Mouse (Mus musculus) midbrain, postnatal 0 days (tissue): Measurements from ENCODE around the gene B430306N03Rik. TPM values are rescaled to one million over a fixed set of nuclear protein-coding genes. Genes with fewer than 3 reads are reported as not detected.
A peak's percentile ranks its signal among the peaks of the same experiment; 100 is the strongest.

Source experiments
- ATAC-seq: fragments of 200-750 bp; cut with Nextera tagmentation; 2 replicates; pipeline ENCODE4 v1.8.0; 2017; ENCODE audit warnings: moderate number of reproducible peaks, mild to moderate bottlenecking, moderate TSS enrichment, moderate library complexity; ENCODE audit not compliant: low FRiP score
- DNase-seq: peaks from one replicate; pipeline ENCODE4 v3.0.0-alpha.2; 2015; ENCODE audit warnings: low spot score
- H3K27ac ChIP-seq: fragments of 300-500 bp; sonication (generic); 2 replicates; pipeline ENCODE4 v1.5.1; 2014; ENCODE audit warnings: low read depth, mild to moderate bottlenecking, low read length, mixed read lengths
- H3K27me3 ChIP-seq: fragments of 300-500 bp; sonication (generic); 2 replicates; pipeline ENCODE4 v1.6.1; 2014; ENCODE audit warnings: low read length, control low read depth, mixed read lengths; ENCODE audit not compliant: insufficient read depth
- H3K36me3 ChIP-seq: fragments of 300-500 bp; sonication (generic); 2 replicates; pipeline ENCODE4 v1.6.1; 2014; ENCODE audit warnings: low read length, control low read depth, mixed read lengths; ENCODE audit not compliant: insufficient read depth
- H3K4me1 ChIP-seq: fragments of 300-500 bp; sonication (generic); 2 replicates; pipeline ENCODE4 v1.6.1; 2014; ENCODE audit warnings: mild to moderate bottlenecking, control low read depth, antibody characterized with exemption, low read length, mixed read lengths; ENCODE audit not compliant: insufficient read depth
- H3K4me2 ChIP-seq: fragments of 300-500 bp; sonication (generic); 2 replicates; pipeline ENCODE4 v1.6.1; 2014; ENCODE audit warnings: low read depth, mild to moderate bottlenecking, low read length, mixed read lengths; ENCODE audit not compliant: poor library complexity, severe bottlenecking
- H3K4me3 ChIP-seq: fragments of 300-500 bp; sonication (generic); 2 replicates; pipeline ENCODE4 v1.5.1; 2014; ENCODE audit warnings: low read depth, mild to moderate bottlenecking, low read length, moderate library complexity
- H3K9ac ChIP-seq: fragments of 300-500 bp; sonication (generic); replicated peaks from 2 replicates; pipeline ENCODE4 v1.6.1; 2014; ENCODE audit warnings: mild to moderate bottlenecking, low read length, moderate library complexity, mixed read lengths; ENCODE audit not compliant: poor library complexity, severe bottlenecking
- H3K9me3 ChIP-seq: fragments of 300-500 bp; sonication (generic); 2 replicates; pipeline ENCODE4 v1.6.1; 2016; ENCODE audit warnings: low read length, control low read depth
- CTCF ChIP-seq: IDR thresholded peaks from 2 replicates; pipeline ENCODE4 v1.5.1; 2016; ENCODE audit warnings: antibody characterized with exemption, mild to moderate bottlenecking
- WGBS: fragments of 180-500 bp; shearing (Covaris S2); extraction: QIAGEN DNeasy Blood & Tissue Kit; methylation state at CpG from one replicate; pipeline ENCODE4 v1.1.7; 2014; 5-methylcytosine and 5-hydroxymethylcytosine counted together
- polyA plus RNA-seq: library from polyadenylated mRNA; unstranded; fragments of >200 nt; fragmentation: Nextera tagmentation; extraction: Ambion mirVana; gene quantifications from 2 replicates; pipeline ENCODE4 v1.2.1, GENCODE M21; 2015
- total RNA-seq: library from RNA; depleted of rRNA; stranded (reverse); fragments of >200 nt; gene quantifications from 2 replicates; pipeline ENCODE4 v1.2.3, GENCODE M21; 2014

B430306N03Rik gene
- total and polyA plus RNA-seq, 2 experiments from 2014 or later = 0.10 to 0.16 TPM

DNA sequence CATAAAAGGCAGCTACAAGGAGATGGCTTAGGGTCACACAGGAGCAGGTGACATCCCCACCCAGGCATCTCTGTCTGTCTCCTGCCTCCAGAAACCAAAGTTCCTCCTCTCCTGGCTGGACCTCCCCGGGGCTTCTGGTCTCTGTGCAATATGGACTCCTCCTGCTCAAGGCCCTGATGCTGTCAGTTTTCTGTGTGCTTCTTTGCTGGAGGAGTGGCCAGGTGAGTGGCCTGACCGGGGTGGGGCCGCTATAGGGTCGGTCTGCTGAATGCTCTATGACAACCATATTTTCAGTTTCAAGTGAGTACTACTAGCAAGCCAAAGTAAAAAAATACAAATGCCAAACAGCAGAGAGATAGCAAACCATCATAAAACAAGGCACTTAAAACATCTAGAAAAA, 43.3 kb upstream of the B430306N03Rik start:
- H3K4me3 ChIP-seq = no peak overlapping the region
- H3K4me1 ChIP-seq = no peaks in the 10 kb centered on the region; the same call in 1 of the 2 replicates
- H3K27me3 ChIP-seq = no peaks in the 10 kb centered on the region
- H3K4me2 ChIP-seq = no peak overlapping the region
- H3K9me3 ChIP-seq = no peaks in the 10 kb centered on the region
- no peak overlapping the region for H3K27ac ChIP-seq
- WGBS = 89% methylated on average over 4 of the region's 4 CpGs
- ATAC-seq (no peak), DNase-seq (no peak)
- no peak overlapping the region for H3K9ac ChIP-seq
- TF ChIP-seq CTCF = no peak
- H3K36me3 ChIP-seq = no peaks in the 10 kb centered on the region

- no peaks in the 10 kb centered on the region for H3K27me3 ChIP-seq
- no peaks in the 10 kb centered on the region; the same call in 1 of the 2 replicates for H3K4me1 ChIP-seq
- DNase-seq (no peak), ATAC-seq (no peak)
- 82% methylated on average over 4 of the region's 4 CpGs for WGBS
- no peaks in the 10 kb centered on the region for H3K9me3 ChIP-seq
- H3K9ac ChIP-seq = no peak overlapping the region
- TF ChIP-seq CTCF = no peak
- H3K36me3 ChIP-seq = no peaks in the 10 kb centered on the region
- no peak overlapping the region for H3K27ac ChIP-seq
- H3K4me2 ChIP-seq = no peak overlapping the region
- H3K4me3 ChIP-seq = no peak overlapping the region
Observed at GRCm38 (mm10) chr17:48274098-48274497, 41.8 kb upstream of the B430306N03Rik start.

DNA sequence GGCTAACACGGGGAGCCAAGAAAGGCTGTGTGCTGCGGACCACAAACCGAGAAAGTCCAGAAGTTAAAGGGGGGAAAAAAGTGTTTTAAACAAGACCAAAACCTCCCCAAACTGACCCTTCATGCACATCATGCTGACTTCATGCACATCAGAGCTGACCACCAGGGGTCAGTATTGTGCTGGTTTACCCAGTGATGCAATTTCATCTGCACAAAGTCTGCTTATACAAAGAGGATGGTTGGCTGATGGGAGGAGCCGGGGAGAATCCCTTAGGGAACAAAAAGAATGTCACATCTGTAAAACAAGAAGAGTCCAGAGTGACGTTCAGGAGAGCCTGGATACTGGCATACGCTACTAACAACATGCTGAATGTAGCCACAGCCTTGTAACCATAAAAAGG, 41.1 kb upstream of the B430306N03Rik start:
- no peak overlapping the region for H3K4me2 ChIP-seq
- H3K9ac ChIP-seq = no peak overlapping the region
- no peak overlapping the region for H3K27ac ChIP-seq
- H3K4me1 ChIP-seq = no peaks in the 10 kb centered on the region; the same call in 1 of the 2 replicates
- H3K4me3 ChIP-seq = no peak overlapping the region
- no peaks in the 10 kb centered on the region for H3K9me3 ChIP-seq
- peak; percentile 79 for TF ChIP-seq CTCF
- WGBS = 34% methylated on average over 6 of the region's 6 CpGs
- ATAC-seq = no peak
- H3K27me3 ChIP-seq = no peaks in the 10 kb centered on the region
- DNase-seq = peak; percentile 76
- no peaks in the 10 kb centered on the region for H3K36me3 ChIP-seq

- H3K9ac ChIP-seq = no peak overlapping the region
- 63% methylated on average over 7 of the region's 7 CpGs for WGBS
- no peak overlapping the region for H3K4me3 ChIP-seq
- H3K4me2 ChIP-seq = no peak overlapping the region
- ATAC-seq (no peak), DNase-seq (no peak)
- no peaks in the 10 kb centered on the region for H3K27me3 ChIP-seq
- H3K9me3 ChIP-seq = no peaks in the 10 kb centered on the region
- H3K4me1 ChIP-seq = no peaks in the 10 kb centered on the region; the same call in 1 of the 2 replicates
- no peak overlapping the region for H3K27ac ChIP-seq
- TF ChIP-seq CTCF = no peak
- no peaks in the 10 kb centered on the region for H3K36me3 ChIP-seq
Observed at GRCm38 (mm10) chr17:48275736-48276135, 40.2 kb upstream of the B430306N03Rik start.

GRCm38 (mm10) chr17:48278381-48278780, 37.6 kb upstream of the B430306N03Rik start:
- no peaks in the 10 kb centered on the region for H3K27me3 ChIP-seq
- no peak overlapping the region for H3K9ac ChIP-seq
- H3K27ac ChIP-seq = no peak overlapping the region
- no peaks in the 10 kb centered on the region for H3K36me3 ChIP-seq
- no peaks in the 10 kb centered on the region for H3K4me1 ChIP-seq
- DNase-seq (no peak), ATAC-seq (no peak)
- no peak overlapping the region for H3K4me3 ChIP-seq
- TF ChIP-seq CTCF = no peak
- H3K4me2 ChIP-seq = no peak overlapping the region
- no peaks in the 10 kb centered on the region for H3K9me3 ChIP-seq

GRCm38 (mm10) chr17:48279002-48279401, 36.9 kb upstream of the B430306N03Rik start:
- TF ChIP-seq CTCF = no peak
- Histone ChIP-seq H3K36me3 (no peaks in the 10 kb centered on the region), H3K9me3 (no peaks in the 10 kb centered on the region), H3K27ac (no peak overlapping the region), H3K4me2 (no peak overlapping the region), H3K4me3 (no peak overlapping the region), H3K9ac (no peak overlapping the region), H3K4me1 (no peaks in the 10 kb centered on the region), H3K27me3 (no peaks in the 10 kb centered on the region)
- DNase-seq (no peak), ATAC-seq (no peak)
- WGBS = 85% methylated on average over 4 of the region's 4 CpGs
